Mouse (Mus musculus) heart, adult 2 months (tissue): ENCODE data around the gene Fgfr2.

Experiments
- CTCF ChIP-seq: fragments of 200-600 bp; IDR thresholded peaks from 2 replicates; pipeline ENCODE4 v1.8.1; 2022; ENCODE audit warnings: antibody characterized with exemption, mild to moderate bottlenecking, moderate library complexity
- POLR2A ChIP-seq: fragments of 200-500 bp; IDR thresholded peaks from 2 replicates; pipeline ENCODE4 v1.6.1; 2011; ENCODE audit warnings: mild to moderate bottlenecking, low read depth, low read length, control low read depth; ENCODE audit not compliant: insufficient read depth

- TF ChIP-seq POLR2A (no peak), CTCF (no peak)
These were observed 420.6 kb downstream of the Fgfr2 start for GRCm38 (mm10) chr7:132702492-132703070.
